Mouse (Mus musculus) embryonic facial prominence, embryonic 13.5 days (tissue): ENCODE results near the gene Robo1. TPM values are rescaled to one million over a fixed set of nuclear protein-coding genes. Genes with fewer than 3 reads are reported as not detected.

Experiments used
- ATAC-seq: fragments of 200-750 bp; cut with Nextera tagmentation; 2 replicates; pipeline ENCODE4 v1.8.0; 2017; ENCODE audit warnings: low read depth; ENCODE audit not compliant: insufficient number of reproducible peaks, insufficient read depth, low FRiP score, low TSS enrichment
- H3K27ac ChIP-seq: fragments of 300-500 bp; sonication (generic); 2 replicates; pipeline ENCODE4 v1.5.1; 2015; ENCODE audit warnings: moderate library complexity, mild to moderate bottlenecking, inconsistent platforms
- H3K27me3 ChIP-seq: fragments of 300-500 bp; sonication (generic); 2 replicates; pipeline ENCODE4 v1.6.1; 2015; ENCODE audit warnings: mild to moderate bottlenecking, inconsistent platforms
- H3K36me3 ChIP-seq: fragments of 300-500 bp; sonication (generic); 2 replicates; pipeline ENCODE4 v1.6.1; 2015; ENCODE audit warnings: mild to moderate bottlenecking, inconsistent platforms
- H3K4me1 ChIP-seq: fragments of 300-500 bp; sonication (generic); 2 replicates; pipeline ENCODE4 v1.6.1; 2015; ENCODE audit warnings: inconsistent platforms
- H3K4me2 ChIP-seq: fragments of 300-500 bp; sonication (generic); 2 replicates; pipeline ENCODE4 v1.6.1; 2015; ENCODE audit warnings: moderate library complexity, mild to moderate bottlenecking, inconsistent platforms
- H3K4me3 ChIP-seq: fragments of 300-500 bp; sonication (generic); 2 replicates; pipeline ENCODE4 v1.5.1; 2015; ENCODE audit warnings: mild to moderate bottlenecking, inconsistent platforms
- H3K9ac ChIP-seq: fragments of 300-500 bp; sonication (generic); 2 replicates; pipeline ENCODE4 v1.6.1; 2015; ENCODE audit warnings: mild to moderate bottlenecking, inconsistent platforms
- H3K9me3 ChIP-seq: fragments of 300-500 bp; sonication (generic); 2 replicates; pipeline ENCODE4 v1.6.1; 2016; ENCODE audit warnings: inconsistent platforms
- WGBS: fragments of 180-500 bp; shearing (Covaris S2); methylation state at CpG from one replicate; pipeline ENCODE4 v1.1.7; 2015; ENCODE audit warnings: mixed read lengths; 5-methylcytosine and 5-hydroxymethylcytosine counted together
- polyA plus RNA-seq: library from polyadenylated mRNA; unstranded; fragments of >200 nt; fragmentation: Nextera tagmentation; extraction: Ambion mirVana; gene quantifications from 2 replicates; pipeline ENCODE4 v1.2.1, GENCODE M21; 2015

Robo1 gene
- polyA plus RNA-seq, 1 experiment from 2014 or later, result 63.8 TPM

GRCm38 (mm10) chr16:72808351-72808750, 500.2 kb downstream of the Robo1 start:
- Histone ChIP-seq H3K9ac (no peak overlapping the region), H3K4me2 (peak overlapping the region; percentile 49), H3K4me1 (peaks cover 39% of the 10 kb centered on the region), H3K4me3 (0 out of 2 replicates have a peak overlapping the region, but pooled peaks have one; percentile 1), H3K27me3 (no peaks in the 10 kb centered on the region), H3K9me3 (no peaks in the 10 kb centered on the region; the same call in 1 of the 2 replicates), H3K27ac (0 out of 2 replicates have a peak overlapping the region, but pooled peaks have one; percentile 19), H3K36me3 (peaks cover 4% of the 10 kb centered on the region; the same call in 1 of the 2 replicates)
- 11% methylated on average over 10 of the region's 10 CpGs for WGBS
- ATAC-seq, result no peak

GRCm38 (mm10) chr16:72810942-72811341, 502.8 kb downstream of the Robo1 start:
- Histone ChIP-seq H3K36me3 (no peaks in the 10 kb centered on the region), H3K27me3 (no peaks in the 10 kb centered on the region), H3K27ac (peak overlapping the region; percentile 62; the same call in 1 of the 2 replicates), H3K4me3 (no peak overlapping the region), H3K9ac (no peak overlapping the region), H3K9me3 (no peaks in the 10 kb centered on the region), H3K4me1 (peaks cover 39% of the 10 kb centered on the region), H3K4me2 (peak overlapping the region; percentile 24)
- ATAC-seq, result peak; percentile 71; the same call in 1 of the 2 replicates
- 23% methylated on average over 3 of the region's 3 CpGs for WGBS

- no peaks in the 10 kb centered on the region for H3K36me3 ChIP-seq
- ATAC-seq, result no peak
- peaks cover 42% of the 10 kb centered on the region for H3K4me1 ChIP-seq
- peak overlapping the region; percentile 62; the same call in 1 of the 2 replicates for H3K27ac ChIP-seq
- no peaks in the 10 kb centered on the region for H3K27me3 ChIP-seq
- 39% methylated on average over 5 of the region's 5 CpGs for WGBS
- peak overlapping the region; percentile 24 for H3K4me2 ChIP-seq
- H3K4me3 ChIP-seq, result no peak overlapping the region
- no peak overlapping the region for H3K9ac ChIP-seq
- no peaks in the 10 kb centered on the region for H3K9me3 ChIP-seq
Measured at GRCm38 (mm10) chr16:72811494-72811893, 503.4 kb downstream of the Robo1 start.

GRCm38 (mm10) chr16:72811908-72812307, 503.8 kb downstream of the Robo1 start:
- H3K4me3 ChIP-seq, result no peak overlapping the region
- 20% methylated on average over 3 of the region's 3 CpGs for WGBS
- H3K9me3 ChIP-seq, result no peaks in the 10 kb centered on the region
- no peak for ATAC-seq
- peak overlapping the region; percentile 62; the same call in 1 of the 2 replicates for H3K27ac ChIP-seq
- peak overlapping the region; percentile 24; the same call in 1 of the 2 replicates for H3K4me2 ChIP-seq
- H3K9ac ChIP-seq, result no peak overlapping the region
- H3K4me1 ChIP-seq, result peaks cover 38% of the 10 kb centered on the region
- no peaks in the 10 kb centered on the region for H3K36me3 ChIP-seq
- no peaks in the 10 kb centered on the region for H3K27me3 ChIP-seq

GRCm38 (mm10) chr16:72828381-72828780, 520.3 kb downstream of the Robo1 start:
- no peak for ATAC-seq

GRCm38 (mm10) chr16:72829530-72829929, 521.4 kb downstream of the Robo1 start:
- no peaks in the 10 kb centered on the region for H3K36me3 ChIP-seq
- no peak overlapping the region for H3K9ac ChIP-seq
- H3K9me3 ChIP-seq, result no peaks in the 10 kb centered on the region
- H3K4me1 ChIP-seq, result peaks cover 18% of the 10 kb centered on the region
- ATAC-seq, result no peak
- H3K4me3 ChIP-seq, result no peak overlapping the region
- no peak overlapping the region for H3K27ac ChIP-seq
- H3K4me2 ChIP-seq, result no peak overlapping the region
- 43% methylated on average over 8 of the region's 8 CpGs for WGBS
- H3K27me3 ChIP-seq, result no peaks in the 10 kb centered on the region

More at GRCm38 (mm10) chr16:72828381-72828780, 520.3 kb downstream of the Robo1 start:
- peaks cover 18% of the 10 kb centered on the region for H3K4me1 ChIP-seq
- no peaks in the 10 kb centered on the region for H3K9me3 ChIP-seq
- H3K4me2 ChIP-seq, result no peak overlapping the region
- no peak overlapping the region for H3K9ac ChIP-seq
- H3K4me3 ChIP-seq, result no peak overlapping the region
- no peak overlapping the region for H3K27ac ChIP-seq
- WGBS, result 47% methylated on average over 8 of the region's 8 CpGs
- no peaks in the 10 kb centered on the region for H3K27me3 ChIP-seq
- H3K36me3 ChIP-seq, result no peaks in the 10 kb centered on the region

- Histone ChIP-seq H3K4me2 (no peak overlapping the region), H3K4me3 (no peak overlapping the region), H3K36me3 (no peaks in the 10 kb centered on the region), H3K27ac (no peak overlapping the region), H3K9ac (no peak overlapping the region), H3K27me3 (no peaks in the 10 kb centered on the region), H3K9me3 (no peaks in the 10 kb centered on the region), H3K4me1 (peaks cover 18% of the 10 kb centered on the region)
- no peak for ATAC-seq
- WGBS, result 33% methylated on average over 5 of the region's 5 CpGs
Measured at GRCm38 (mm10) chr16:72830394-72831056, 522.4 kb downstream of the Robo1 start.

- H3K27ac ChIP-seq, result no peak overlapping the region
- H3K36me3 ChIP-seq, result no peaks in the 10 kb centered on the region
- no peaks in the 10 kb centered on the region for H3K27me3 ChIP-seq
- peaks cover 10% of the 10 kb centered on the region for H3K4me1 ChIP-seq
- no peak overlapping the region for H3K9ac ChIP-seq
- H3K4me3 ChIP-seq, result no peak overlapping the region
- no peaks in the 10 kb centered on the region for H3K9me3 ChIP-seq
- no peak for ATAC-seq
- no peak overlapping the region for H3K4me2 ChIP-seq
- 76% methylated on average over 2 of the region's 2 CpGs for WGBS
Measured at GRCm38 (mm10) chr16:72834266-72834665, 526.2 kb downstream of the Robo1 start.

GRCm38 (mm10) chr16:72839031-72839430, 530.9 kb downstream of the Robo1 start:
- no peak for ATAC-seq
- WGBS, result 72% methylated on average over 1 of the region's 1 CpGs
- Histone ChIP-seq H3K4me2 (no peak overlapping the region), H3K4me3 (no peak overlapping the region), H3K9ac (no peak overlapping the region), H3K4me1 (peaks cover 6% of the 10 kb centered on the region; the same call in 1 of the 2 replicates), H3K36me3 (no peaks in the 10 kb centered on the region), H3K9me3 (no peaks in the 10 kb centered on the region), H3K27ac (no peak overlapping the region), H3K27me3 (no peaks in the 10 kb centered on the region)

- Histone ChIP-seq H3K4me1 (peaks cover 6% of the 10 kb centered on the region; the same call in 1 of the 2 replicates), H3K27ac (no peak overlapping the region), H3K4me3 (no peak overlapping the region), H3K9me3 (no peaks in the 10 kb centered on the region), H3K9ac (no peak overlapping the region), H3K36me3 (no peaks in the 10 kb centered on the region), H3K27me3 (no peaks in the 10 kb centered on the region), H3K4me2 (no peak overlapping the region)
- no peak for ATAC-seq
- 70% methylated on average over 9 of the region's 9 CpGs for WGBS
Measured at GRCm38 (mm10) chr16:72841066-72841465, 533.0 kb downstream of the Robo1 start.

GRCm38 (mm10) chr16:72854101-72854500, 546.0 kb downstream of the Robo1 start:
- H3K36me3 ChIP-seq, result no peaks in the 10 kb centered on the region
- 50% methylated on average over 9 of the region's 9 CpGs for WGBS
- no peak overlapping the region for H3K4me3 ChIP-seq
- H3K9me3 ChIP-seq, result no peaks in the 10 kb centered on the region
- no peak overlapping the region; the same call in 1 of the 2 replicates for H3K4me2 ChIP-seq
- ATAC-seq, result no peak
- peaks cover 41% of the 10 kb centered on the region for H3K4me1 ChIP-seq
- no peaks in the 10 kb centered on the region for H3K27me3 ChIP-seq
- no peak overlapping the region for H3K27ac ChIP-seq
- no peak overlapping the region for H3K9ac ChIP-seq
